Mouse (Mus musculus) gastrocnemius, postnatal 36 days (tissue): ENCODE measurements around the gene Actg1. TPM values are rescaled to one million over a fixed set of nuclear protein-coding genes. Genes with fewer than 3 reads are reported as not detected.
A peak's percentile ranks its signal among the peaks of the same experiment; 100 is the strongest.
"Not testable (repeated sequence)": the region's sequence is repeated elsewhere in the genome, so short reads cannot be mapped to it uniquely, and the experiment has no call there.

Source experiments
- DNase-seq, 2 experiments: peaks; one replicate each; pipeline ENCODE4 v3.0.0; 2022
- intact Hi-C: fragments of 180-260 bp; cut with DNase I; formaldehyde crosslinking; loops from one replicate; pipeline ENCODE4 v1.15.1; 2025
- total RNA-seq, 2 experiments: library from RNA; stranded (reverse); gene quantifications; 2 replicates each; pipeline ENCODE4 v1.2.3; 2021

Actg1 gene
- total RNA-seq, 2 experiments from 2014 or later = 186 to 222 TPM

DNA sequence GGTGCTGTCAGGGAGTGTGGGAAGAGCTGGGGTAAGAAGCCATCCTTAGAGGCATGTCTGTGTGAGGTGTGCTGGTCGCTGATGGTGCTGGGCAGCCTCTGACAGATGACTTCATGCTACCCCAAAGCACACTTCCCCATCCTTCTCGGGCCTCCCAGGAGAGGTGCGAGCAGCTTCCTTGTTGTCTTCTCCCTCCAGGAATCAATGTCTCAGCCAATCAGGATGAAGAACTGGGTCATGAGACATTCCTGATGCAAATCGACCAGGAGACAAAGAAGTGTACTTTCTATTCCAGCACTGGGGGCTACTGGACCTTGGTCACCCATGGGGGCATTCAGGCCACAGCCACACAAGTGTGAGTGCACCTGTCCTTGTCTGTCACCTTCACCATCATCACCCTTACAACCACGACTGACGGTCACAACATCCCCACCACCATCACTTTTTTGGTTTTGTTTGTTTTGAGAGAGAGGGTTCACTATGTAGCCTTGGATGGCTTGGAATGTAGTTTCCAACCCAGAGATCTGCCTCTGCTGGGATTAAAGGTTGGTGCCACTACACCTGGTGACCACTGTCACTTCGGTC, 18.2 kb upstream of the Actg1 start:
- no peak for DNase-seq
- intact Hi-C loops = no loop called here

DNA sequence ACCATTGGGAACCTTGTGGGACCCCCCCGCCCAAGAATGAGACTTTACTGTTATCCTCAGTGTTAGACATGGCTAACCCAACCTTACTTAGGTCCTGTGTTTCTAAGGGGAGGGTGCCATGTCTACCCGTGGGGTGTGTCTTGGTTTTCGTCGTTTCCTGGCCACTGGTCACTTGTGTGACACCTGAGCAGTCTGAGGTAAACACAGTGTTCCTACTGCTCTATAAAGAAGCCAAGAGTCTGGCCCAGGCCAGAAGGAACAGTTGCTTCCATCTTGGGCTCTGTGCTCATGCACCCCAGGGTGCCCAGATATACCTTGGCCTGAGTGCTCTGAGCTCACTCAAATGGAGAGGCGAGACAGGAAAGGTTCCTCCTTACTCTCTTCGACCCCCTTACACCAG, 14.5 kb upstream of the Actg1 start:
- DNase-seq = no peak
- intact Hi-C loops = no loop called here

DNA sequence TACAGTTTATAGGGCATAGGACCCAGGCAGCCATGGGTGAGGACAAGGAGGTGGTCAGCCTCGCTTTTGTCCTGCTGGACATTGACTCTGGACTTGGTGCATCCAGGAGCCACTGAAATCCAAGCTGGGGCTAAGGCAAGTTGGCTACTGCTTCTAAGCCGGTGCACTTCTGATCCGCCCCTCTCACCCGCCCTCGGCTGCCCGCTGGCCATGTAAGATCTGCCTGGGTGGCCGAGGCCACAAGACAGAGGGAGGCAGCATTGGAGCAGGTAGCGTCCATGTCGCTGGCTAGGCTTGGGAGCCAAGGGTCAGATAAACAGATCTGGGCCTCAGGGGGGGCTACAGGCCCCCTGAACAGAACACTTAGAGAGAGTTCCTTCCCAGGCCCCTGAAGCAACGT, 13.0 kb upstream of the Actg1 start, which contains the start of gene Fscn2:
Gene Fscn2, plus strand, starts transcription at position 240 of the 400 bp plus-strand sequence.
- DNase-seq = no peak
- intact Hi-C loops = no loop called here

DNA sequence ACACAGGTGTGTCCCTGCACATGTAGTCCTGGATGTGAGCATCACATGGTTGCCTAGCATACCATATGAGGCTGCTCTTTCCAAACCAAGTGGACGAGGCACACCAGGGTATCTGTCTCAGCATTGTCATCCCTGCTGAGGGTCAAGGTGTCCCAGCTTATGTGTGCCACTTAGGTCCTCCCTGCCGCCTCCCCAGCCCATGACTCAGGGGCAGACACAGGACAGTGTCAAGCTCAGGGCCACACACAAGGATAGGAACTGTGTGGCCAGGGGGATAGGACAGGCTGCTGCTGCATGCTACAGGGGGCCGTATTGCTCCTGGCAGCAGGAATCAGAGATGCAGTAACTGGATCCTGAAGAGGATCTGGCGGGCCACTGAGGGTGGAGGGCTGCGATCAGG, 12.4 kb upstream of the Actg1 start:
- intact Hi-C loops = no loop called here
- DNase-seq = no peak

DNA sequence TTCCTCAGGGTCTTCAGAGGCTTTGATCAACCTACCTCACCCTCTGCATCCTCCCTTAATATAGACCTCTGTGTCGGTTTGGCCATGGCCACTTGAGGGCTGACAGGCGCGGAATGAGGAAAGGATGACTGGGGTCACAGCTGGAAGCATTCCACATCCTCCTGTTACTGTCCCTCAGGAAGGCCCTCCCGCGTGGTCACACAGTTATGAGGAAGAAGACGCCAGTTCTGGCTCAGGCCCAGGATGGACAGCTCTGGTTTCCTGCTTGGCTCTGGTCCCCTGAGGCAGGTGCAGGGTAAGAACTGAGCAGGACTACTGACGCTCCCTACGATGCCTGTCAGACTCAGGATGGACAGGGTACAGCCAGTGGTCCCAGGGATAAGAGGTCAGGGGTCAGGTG, 11.7 kb upstream of the Actg1 start:
- DNase-seq = peak; percentile 65 to 70
- intact Hi-C loops = no loop called here

DNA sequence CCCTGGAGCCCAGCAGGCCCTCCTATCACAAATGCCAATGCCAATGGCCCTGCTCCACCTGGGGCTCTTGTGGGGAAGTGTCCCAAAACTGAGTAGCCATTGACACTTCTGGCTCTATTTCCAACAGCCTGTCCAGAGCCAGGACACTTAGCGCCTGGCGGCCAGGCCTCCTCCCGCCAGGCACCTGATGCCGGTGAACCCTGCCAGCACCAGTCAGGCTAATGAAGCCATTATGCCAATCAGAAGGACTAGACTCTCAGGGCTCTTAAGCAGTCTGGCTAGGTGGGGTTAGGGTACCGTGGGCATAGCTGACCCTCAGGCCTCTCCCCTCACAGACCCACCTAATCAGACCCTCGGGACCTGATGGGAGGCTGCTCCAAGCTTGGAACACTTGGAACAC, 11.0 kb upstream of the Actg1 start:
- intact Hi-C loops = no loop called here
- no peak for DNase-seq

DNA sequence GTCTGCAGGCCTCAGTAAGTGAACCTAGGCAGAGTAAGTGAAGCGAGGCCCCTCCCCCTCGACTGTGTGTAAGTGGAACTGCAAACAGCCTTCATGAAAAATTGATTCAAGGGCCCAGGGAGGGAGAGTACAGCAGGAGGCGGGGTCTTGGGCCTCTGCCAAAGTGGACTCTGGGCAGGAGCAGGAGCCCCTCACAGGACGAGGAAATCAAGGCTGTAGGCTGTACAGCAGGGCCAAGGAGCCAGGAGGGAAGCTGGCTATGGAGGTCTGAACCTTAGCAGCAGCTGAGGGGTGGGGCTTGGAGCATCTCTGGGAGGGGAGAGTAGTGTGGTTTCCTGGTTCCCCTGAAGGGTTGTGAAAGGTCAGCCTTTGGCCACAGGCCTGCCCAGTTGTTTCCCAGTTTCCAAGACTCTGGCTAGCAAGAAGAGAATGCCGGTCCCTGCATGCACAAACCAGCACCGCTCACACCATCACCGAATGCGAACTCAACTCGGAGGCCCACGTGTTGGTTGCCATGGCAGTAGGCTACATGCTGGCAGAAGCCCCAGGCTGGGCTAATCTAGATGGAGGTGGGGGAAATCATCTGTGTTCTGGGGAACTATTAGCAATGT, 9.6 kb upstream of the Actg1 start:
- peak in 1 of 2 experiments; percentile 63 for DNase-seq
- intact Hi-C loops = no loop called here

DNA sequence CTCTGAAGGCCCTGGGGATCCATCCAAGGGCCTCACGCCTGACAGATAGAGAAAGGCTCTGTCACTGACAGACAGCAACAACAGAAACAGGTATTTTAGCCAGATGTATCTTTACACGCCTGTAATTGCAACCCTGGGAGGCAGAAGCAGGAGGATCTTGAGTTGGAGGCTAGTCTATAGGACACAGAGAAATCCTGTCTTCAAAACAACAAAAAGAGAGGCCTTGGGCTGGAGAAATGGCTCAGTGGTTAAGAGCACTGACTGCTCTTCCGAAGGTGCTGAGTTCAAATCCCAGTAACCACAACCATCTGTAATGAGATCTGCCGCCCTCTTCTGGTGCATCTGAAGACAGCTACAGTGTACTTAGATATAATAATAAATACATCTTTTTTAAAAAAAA, 8.6 kb upstream of the Actg1 start:
- DNase-seq = no peak
- intact Hi-C loops = no loop called here

DNA sequence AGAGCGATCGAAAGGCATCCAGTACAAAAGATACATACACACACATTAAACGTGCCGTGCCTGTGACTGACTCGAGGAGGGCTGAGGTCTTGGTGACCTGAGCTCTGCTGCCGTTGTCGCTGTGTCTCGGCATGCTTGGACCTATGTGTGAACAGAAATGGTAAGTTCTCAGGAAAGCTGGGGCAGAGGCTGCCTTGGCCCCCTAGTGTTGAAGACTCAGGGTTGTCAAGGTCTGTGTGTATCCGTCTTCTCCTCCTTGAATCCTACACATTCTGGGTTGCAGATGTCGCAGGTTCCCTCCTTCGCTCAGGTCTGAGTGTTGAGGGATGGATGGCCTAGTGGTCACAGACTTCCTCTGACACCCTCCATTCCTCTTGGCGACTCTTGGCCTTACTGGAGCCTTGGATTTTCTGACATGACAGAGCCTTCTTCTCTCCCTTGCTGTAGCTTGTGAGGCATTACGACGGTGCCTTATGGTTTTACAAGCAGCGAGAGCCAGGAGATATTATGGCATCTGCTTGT, 8.0 kb upstream of the Actg1 start:
- no peak for DNase-seq

DNA sequence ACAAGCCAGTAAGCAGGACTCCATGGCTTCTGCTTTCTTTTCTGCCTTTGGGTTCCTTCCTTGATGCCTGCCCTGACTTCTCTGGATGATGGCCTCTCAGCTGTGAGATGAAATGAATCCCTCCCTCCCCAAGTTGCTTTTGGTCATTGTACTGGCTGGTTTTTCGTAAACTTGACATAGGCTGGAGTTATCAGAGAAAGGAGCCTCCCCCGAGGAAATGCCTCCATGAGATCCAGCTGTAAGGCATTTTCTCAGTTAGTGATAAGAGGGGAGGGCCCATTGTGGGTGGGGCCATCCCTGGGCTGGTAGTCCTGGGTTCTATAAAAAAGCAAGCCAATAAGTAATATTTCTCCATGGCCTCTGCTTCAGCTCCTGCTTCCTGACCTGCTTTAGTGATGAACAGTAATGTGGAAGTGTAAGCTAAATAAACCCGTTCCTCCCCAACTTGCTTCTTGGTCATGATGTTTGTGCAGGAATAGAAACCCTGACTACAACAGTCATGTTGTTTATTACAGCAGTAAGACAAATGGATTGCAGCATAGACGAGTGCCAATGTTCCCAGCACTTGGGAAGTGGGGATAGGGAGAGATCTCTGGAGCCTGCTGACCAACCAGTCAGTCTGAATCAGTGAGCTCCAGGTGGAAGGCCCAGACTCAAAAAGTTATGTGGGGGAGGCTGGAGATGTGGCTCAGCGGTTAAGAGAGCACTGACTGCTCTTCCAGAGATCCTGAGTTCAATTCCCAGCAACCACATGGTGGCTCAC, 7.1 kb upstream of the Actg1 start:
- intact Hi-C loops = no loop called here
- DNase-seq = peak in 1 of 2 experiments; percentile 8

More for the DNA sequence above, 8.0 kb upstream of the Actg1 start:
- intact Hi-C loops = no loop called here

DNA sequence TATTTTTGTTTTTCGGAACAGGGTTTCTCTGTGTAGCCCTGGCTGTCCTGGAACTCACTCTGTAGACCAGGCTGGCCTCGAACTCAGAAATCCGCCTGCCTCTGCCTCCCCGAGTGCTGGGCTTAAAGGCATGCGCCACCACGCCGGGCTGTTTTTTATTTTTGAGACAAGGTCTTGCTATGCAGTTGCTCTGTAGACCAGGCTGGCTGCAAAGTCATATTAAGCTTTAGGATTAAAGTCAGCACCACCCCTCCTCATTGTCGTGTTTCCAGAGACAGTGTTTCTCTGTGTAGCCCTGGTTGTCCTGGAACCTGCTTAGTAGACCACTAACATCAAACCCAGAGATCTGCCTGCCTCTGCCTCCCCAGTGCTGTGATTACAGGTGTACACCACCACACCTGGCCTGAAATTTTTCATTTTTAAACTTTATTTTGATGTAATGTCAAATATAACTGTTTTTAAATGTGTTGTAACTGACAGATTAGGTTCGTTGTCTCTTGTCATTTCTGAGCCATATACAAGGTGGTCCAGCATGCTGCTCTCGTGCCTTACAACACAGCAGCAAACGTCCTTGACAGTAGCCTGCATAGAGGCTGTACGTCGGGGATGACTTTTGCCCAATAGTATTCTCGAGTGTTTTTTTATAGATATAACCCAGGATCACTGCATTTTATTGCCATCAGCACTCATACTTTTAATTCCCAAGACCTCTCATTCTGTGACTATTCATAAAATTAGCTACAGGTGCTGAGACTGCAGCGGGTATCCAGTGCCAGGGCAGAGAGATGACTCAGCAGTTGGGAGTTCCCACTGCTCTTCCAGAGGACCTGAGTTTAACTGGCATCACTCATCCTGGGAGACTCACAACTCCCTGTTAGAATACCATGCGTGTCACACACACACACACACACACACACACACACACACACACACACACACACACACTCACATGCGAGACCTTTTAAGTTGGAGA, 6.2 kb upstream of the Actg1 start:
- peak in 1 of 2 experiments; percentile 12 for DNase-seq
- intact Hi-C loops = no loop called here

DNA sequence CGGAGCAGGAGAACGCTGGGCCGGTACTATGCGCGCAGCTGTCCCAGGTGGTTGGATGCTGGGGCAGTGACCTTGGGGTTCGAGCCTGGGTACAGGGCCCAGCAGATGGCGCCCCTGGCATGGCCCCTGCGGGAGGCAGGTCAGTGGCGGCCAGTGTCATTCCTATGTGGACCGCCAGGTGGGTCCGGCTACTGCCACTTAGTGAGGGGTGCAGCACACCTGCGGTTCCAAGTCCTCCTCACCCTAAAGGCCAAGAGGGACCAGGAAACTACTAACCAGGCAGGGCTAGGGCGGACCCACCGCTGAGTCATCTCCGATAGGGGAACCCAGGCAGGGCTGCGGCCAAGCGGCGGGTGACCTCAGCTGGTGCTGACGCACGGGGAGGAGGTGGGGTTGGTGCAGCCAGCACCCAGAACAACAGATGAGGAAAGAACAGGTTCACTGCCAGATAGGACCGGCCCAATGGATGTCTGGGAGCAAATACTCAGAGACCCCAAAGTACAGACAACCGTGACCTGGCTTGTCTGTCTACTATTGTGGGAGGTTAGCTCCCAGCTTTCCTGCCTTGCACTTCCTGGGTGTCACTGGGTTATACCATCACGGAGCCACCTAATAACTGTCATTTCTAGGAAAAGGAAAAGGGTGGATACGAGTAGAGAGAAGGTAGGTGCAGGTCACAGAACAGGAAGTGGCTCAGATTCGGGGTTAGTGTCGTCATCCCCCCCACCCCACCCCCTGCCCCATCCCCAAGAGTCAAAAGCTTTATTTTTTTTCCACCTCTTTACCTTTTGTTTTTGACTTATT, 5.4 kb upstream of the Actg1 start:
- DNase-seq = peak; percentile 81
- intact Hi-C loops = no loop called here

DNA sequence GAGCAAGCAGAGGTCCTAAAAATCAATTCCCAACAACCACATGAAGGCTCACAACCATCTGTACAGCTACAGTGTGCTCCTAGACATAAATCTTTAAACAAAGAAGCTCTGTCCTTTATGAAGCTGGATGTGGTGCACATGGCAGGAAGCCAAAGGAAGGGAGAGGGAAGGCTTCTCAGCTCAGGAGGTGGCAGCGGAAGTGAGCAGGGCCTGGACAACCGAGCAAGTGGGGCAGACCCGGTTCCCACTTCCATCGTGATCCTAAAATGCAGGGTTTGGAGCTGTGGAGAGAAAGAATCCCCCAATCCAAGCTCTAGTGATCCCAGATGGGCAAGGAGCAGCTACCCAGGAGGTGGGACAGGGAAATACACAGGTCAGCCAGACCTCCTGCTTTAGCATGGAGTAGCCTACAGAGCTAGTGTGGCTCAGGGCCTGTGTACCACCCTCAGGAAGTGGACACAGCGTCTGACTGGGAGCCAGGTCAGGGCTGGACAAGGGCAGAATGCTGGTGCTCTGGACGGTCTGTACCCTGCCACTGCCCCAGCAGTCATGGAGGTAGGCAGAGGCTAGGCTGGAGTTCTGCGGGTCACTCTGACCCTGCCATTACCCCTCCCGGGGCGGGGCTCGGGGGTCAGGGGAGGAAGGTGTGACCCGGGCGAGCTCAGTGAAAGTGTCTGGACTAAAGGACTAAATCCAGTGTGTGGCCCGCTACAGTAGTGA, 4.4 kb upstream of the Actg1 start:
- peak in 1 of 2 experiments; percentile 18 for DNase-seq

DNA sequence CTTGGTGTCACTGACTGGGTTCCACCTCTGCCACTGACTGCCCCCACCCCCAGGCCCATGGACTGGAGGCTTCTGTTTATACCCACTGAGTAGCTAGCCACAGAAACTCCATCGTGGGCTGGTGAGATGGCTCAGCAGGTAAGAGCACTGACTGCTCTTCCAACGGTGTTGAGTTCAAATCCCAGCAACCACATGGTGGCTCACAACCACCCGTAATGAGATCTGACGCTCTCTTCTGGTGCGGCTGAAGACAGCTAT, 3.7 kb upstream of the Actg1 start:
- DNase-seq, intact Hi-C loops: not testable (repeated sequence)

More for the DNA sequence above, 4.4 kb upstream of the Actg1 start:
- intact Hi-C loops = no loop called here

DNA sequence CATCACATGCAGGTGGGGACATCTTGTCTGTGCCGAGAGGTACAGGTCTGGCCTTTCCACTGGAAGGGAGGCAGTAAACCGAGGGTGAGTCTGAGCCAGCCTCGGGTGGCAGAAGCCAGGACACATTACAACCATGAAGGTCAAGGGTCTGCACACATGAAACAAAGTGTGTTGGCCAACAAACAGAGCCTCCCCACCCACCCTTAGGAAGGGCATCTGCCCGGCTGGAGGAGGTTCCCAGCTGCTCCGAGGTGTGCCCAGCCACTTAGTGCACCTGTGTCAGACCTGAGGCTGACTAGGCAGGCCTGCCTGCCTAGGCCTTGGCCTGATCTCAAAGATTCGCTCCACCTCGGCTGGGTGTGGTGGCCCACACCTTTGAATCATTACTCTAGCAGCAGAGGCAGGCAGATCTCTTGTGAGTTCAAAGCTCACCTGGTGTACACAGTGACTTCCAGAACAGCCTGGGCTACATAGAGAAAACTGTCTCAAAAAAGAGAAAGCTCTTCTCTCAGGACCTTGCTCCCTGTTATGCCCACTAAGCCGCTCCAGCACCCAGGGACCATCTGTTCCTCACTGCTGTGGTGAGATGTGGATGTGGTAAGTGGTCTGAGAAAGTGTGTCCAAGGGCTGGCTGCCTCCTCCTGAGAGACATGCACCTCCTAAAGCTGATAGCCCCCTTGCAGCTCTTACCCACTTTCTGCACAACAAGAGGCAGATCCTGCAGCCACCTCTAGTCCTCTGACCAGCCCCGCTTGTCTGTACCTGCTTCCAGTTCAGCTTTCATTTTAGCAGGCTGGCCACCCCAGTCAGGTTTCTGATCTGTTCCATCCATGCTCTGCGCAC, 3.1 kb upstream of the Actg1 start:
- intact Hi-C loops = no loop called here
- peak in 1 of 2 experiments; percentile 20 for DNase-seq

DNA sequence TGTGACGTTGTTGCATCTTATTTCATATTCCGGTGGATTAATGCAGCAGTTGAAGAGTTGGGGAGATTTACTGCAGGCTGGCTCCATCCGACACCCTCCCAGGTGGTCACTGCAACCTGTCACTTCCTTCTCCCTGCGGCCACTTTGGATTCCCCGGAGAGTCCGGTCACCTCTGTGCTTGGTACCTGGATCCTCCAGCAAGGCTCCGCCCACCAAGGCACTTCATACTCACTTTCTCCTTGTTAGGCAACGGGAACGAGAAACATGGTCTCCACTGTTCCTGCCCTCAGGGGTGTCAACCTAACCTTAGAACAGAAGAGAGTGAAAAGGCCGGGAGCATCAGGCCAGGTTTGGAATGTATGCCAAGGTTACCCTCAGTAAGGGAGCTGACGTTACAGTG, 2.4 kb upstream of the Actg1 start:
- intact Hi-C loops = no loop called here
- peak in 1 of 2 experiments; percentile 41 for DNase-seq

DNA sequence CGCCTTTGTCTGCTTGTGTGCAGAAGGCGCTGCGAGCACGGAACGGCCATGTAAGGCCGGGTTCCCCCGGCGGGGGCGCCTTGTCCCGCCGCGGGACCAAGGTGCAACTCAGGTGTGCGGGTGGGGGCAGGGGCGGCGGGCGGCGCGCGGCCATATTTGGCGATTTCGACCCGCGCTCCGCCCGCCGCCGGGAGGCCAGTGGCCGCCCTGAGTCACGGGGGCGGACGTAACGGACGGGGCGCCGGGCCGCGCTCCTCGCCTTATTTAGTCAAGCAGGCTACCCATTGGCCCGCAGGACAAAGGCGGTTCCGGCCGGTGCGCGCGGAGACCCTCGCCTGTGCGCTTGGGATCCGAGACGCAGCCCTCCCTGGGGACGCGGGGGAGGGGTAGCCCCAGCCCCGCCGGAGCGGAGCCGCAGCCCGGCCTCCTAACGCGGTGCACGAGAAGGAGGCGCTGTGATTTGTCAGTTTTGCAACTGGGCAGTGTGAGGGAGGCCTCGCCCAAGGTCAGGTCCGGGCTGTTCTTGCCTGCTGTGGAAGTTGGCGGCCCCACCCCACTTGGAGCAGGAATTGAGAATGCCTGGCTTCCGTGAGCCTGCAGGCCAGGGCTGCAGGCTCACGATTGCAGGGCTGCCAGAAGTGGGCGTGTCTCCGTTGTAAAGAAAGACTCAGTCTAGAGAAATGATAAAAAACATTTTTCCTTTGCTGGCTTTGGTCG, 1.8 kb upstream of the Actg1 start:
- intact Hi-C loops = no loop called here

More for the DNA sequence above, 1.8 kb upstream of the Actg1 start:
- DNase-seq = peak; percentile 90 to 93
